Mouse (Mus musculus): Measurements from ENCODE around the gene Mst1r. TPM values are rescaled to one million over a fixed set of nuclear protein-coding genes. Genes with fewer than 3 reads are reported as not detected.
A peak's percentile ranks its signal among the peaks of the same experiment; 100 is the strongest.

The Mst1r gene
- polyA plus RNA-seq, 1 experiment from 2014 or later: 2.0 TPM

DNA sequence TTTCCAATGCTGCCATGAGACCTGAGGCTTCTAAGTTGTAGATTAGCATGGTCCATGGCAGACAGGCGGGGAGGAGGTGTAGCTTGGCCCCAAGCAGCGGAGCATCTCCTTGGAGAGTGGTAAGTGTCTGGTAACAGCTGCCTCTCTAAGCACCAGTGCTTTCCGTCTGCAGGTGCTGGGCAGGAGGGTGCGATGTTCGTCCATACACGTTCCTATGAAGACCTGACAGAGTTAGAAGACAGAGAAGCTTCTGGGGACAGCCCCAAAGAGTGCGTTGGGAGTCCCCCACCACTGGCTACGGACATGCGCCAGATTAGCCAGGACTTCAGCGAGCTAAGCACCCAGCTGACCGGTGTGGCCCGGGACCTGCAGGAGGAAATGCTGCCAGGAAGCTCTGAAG lies 6.8 kb upstream of the Mst1r start:
- peaks cover 13% of the 10 kb centered on the region for H3K4me1 ChIP-seq
- 68% methylated on average over 12 of the region's 12 CpGs for WGBS
- no peaks in the 10 kb centered on the region for H3K9me3 ChIP-seq (replicated peaks)
- H3K27ac ChIP-seq: no peak overlapping the region
- H3K4me3 ChIP-seq: no peak overlapping the region
- H3K9ac ChIP-seq: no peak overlapping the region
- peaks cover 35% of the 10 kb centered on the region for H3K27me3 ChIP-seq
- ATAC-seq (ENCODE audit: low FRiP score): no peak
- H3K36me3 ChIP-seq: peaks cover 24% of the 10 kb centered on the region; the same call in 1 of the 2 replicates
- no peak overlapping the region for H3K4me2 ChIP-seq (replicated peaks)

DNA sequence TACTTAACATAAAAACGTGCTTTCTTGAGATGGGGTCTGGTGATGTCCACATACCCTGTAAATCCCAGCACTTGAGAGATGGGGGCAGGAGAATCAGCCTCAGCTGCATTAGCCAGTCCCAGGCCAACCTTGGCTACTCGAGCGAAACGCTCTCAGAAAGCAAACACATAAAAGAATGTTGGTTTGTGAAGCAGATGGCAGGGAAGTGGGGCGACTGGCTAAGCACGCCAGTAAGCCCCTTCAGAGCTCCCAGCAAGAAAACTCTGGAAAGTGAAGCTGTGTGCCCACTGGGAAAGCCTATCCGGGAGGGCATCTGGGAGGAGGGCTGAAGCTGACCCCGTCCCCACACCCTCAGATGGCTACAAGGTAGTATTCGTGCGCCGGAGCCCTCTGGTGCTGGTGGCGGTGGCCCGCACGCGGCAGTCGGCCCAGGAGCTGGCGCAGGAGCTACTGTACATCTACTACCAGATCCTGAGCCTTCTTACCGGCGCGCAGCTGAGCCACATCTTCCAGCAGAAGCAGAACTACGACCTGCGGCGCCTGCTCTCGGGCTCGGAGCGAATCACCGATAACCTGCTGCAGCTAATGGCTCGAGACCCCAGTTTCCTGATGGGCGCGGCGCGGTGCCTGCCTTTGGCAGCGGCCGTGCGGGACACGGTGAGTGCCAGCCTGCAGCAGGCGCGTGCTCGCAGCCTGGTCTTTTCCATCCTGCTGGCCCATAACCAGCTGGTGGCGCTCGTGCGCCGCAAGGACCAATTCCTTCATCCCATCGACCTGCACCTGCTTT lies 5.6 kb upstream of the Mst1r start:
- peaks cover 40% of the 10 kb centered on the region for H3K27me3 ChIP-seq
- no peaks in the 10 kb centered on the region for H3K9me3 ChIP-seq (replicated peaks)
- H3K9ac ChIP-seq: peak overlapping the region; percentile 49; the same call in 1 of the 2 replicates
- peaks cover 24% of the 10 kb centered on the region; the same call in 1 of the 2 replicates for H3K36me3 ChIP-seq
- peak overlapping the region; percentile 29 for H3K4me3 ChIP-seq
- no peak overlapping the region for H3K27ac ChIP-seq
- peaks cover 13% of the 10 kb centered on the region for H3K4me1 ChIP-seq
- 4% methylated on average over 44 of the region's 44 CpGs for WGBS
- peak; percentile 48 for ATAC-seq (ENCODE audit: low FRiP score)
- peak overlapping the region; percentile 60 for H3K4me2 ChIP-seq (replicated peaks)

DNA sequence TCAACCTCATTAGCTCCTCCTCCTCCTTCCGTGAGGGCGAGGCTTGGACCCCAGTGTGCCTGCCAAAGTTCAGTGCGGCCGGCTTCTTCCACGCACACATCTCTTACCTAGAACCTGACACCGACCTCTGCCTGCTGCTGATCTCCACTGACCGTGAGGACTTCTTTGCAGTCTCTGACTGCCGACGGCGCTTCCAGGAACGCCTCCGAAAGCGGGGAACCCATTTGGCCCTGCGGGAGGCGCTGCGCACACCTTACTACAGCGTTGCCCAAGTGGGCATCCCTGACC lies 5.1 kb upstream of the Mst1r start:
- peaks cover 18% of the 10 kb centered on the region for H3K4me1 ChIP-seq
- H3K27me3 ChIP-seq: peaks cover 44% of the 10 kb centered on the region
- 8% methylated on average over 17 of the region's 17 CpGs for WGBS
- H3K27ac ChIP-seq: no peak overlapping the region
- peak overlapping the region; percentile 29 for H3K4me3 ChIP-seq
- peak overlapping the region; percentile 60 for H3K4me2 ChIP-seq (replicated peaks)
- 0 out of 2 replicates have a peak overlapping the region, but pooled peaks have one; percentile 49 for H3K9ac ChIP-seq
- H3K36me3 ChIP-seq: peaks cover 24% of the 10 kb centered on the region; the same call in 1 of the 2 replicates
- H3K9me3 ChIP-seq (replicated peaks): no peaks in the 10 kb centered on the region
- no peak for ATAC-seq (ENCODE audit: low FRiP score)

DNA sequence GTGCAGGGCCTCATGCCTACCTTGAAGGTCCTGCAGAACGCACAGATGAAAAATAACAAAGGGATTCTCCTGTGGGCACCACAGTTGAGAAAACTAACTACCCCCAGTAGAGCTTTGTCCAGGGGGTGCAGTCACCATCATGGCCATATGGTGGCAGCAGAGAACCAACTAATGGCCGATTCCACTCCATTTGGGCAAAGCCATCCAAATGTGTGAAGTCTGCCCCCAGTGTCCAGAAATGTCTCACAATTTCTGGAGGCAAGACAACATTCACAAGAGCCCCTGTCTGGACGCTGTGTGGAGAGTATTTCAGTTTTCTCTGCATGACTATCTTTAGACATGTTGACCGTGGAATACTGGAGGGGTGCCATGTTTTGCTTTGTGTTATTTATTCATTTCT lies 1.9 kb upstream of the Mst1r start:
- Histone ChIP-seq H3K4me2 (replicated peaks) (no peak overlapping the region), H3K36me3 (peaks cover 16% of the 10 kb centered on the region; the same call in 1 of the 2 replicates), H3K9me3 (replicated peaks) (no peaks in the 10 kb centered on the region), H3K4me1 (peaks cover 38% of the 10 kb centered on the region), H3K27ac (no peak overlapping the region), H3K4me3 (no peak overlapping the region), H3K27me3 (peaks cover 56% of the 10 kb centered on the region), H3K9ac (no peak overlapping the region)
- WGBS: 9% methylated on average over 4 of the region's 4 CpGs
- 0 out of 2 replicates have a peak, but pooled peaks have one; percentile 4 for ATAC-seq (ENCODE audit: low FRiP score)

DNA sequence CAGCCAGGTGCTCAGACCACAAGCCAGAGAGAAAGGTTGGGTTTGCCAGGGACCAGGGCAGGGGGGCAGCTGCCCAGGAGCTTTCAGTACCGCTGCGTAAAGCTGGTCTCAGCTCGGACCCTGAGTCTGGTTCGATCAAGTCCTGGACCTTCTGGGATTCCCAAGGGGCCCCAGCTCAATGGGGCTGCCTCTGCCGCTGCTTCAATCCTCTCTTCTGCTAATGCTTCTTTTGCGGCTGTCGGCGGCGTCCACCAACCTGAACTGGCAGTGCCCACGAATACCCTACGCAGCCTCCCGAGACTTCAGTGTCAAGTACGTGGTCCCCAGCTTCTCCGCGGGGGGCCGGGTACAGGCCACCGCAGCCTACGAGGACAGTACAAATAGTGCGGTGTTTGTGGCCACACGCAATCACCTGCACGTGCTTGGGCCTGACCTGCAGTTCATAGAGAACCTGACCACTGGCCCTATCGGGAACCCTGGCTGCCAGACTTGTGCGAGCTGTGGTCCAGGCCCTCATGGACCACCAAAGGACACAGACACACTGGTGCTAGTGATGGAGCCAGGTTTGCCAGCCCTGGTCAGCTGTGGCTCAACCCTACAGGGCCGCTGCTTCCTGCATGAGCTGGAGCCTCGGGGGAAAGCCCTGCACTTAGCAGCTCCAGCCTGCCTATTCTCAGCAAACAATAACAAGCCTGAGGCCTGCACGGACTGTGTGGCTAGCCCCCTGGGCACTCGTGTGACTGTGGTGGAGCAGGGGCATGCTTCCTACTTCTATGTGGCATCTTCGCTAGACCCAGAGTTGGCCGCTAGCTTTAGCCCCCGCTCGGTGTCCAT lies 511 bp downstream of the Mst1r start:
- Histone ChIP-seq H3K27me3 (peaks cover 31% of the 10 kb centered on the region), H3K27ac (no peak overlapping the region), H3K36me3 (peaks cover 9% of the 10 kb centered on the region; the same call in 1 of the 2 replicates), H3K4me2 (replicated peaks) (peak overlapping the region; percentile 57), H3K4me3 (peak overlapping the region; percentile 27), H3K9ac (peak overlapping the region; percentile 54), H3K9me3 (replicated peaks) (no peaks in the 10 kb centered on the region), H3K4me1 (peaks cover 25% of the 10 kb centered on the region)
- 0 out of 2 replicates have a peak, but pooled peaks have one; percentile 8 for ATAC-seq (ENCODE audit: low FRiP score)
- 43% methylated on average over 31 of the region's 31 CpGs for WGBS

DNA sequence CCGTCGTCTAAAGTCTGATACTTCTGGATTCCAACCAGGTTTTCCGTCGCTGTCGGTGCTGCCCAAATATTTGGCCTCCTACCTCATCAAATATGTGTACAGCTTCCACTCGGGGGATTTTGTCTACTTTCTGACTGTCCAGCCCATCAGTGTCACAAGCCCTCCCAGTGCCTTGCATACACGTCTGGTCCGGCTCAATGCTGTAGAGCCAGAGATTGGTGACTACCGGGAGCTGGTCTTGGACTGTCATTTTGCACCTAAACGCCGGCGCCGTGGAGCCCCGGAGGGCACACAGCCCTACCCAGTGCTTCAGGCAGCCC lies 1.1 kb downstream of the Mst1r start:
- 83% methylated on average over 14 of the region's 14 CpGs for WGBS
- H3K4me3 ChIP-seq: no peak overlapping the region
- no peak overlapping the region for H3K4me2 ChIP-seq (replicated peaks)
- H3K9me3 ChIP-seq (replicated peaks): no peaks in the 10 kb centered on the region
- H3K9ac ChIP-seq: no peak overlapping the region
- peaks cover 31% of the 10 kb centered on the region for H3K27me3 ChIP-seq
- H3K36me3 ChIP-seq: peaks cover 9% of the 10 kb centered on the region; the same call in 1 of the 2 replicates
- H3K4me1 ChIP-seq: peaks cover 25% of the 10 kb centered on the region
- H3K27ac ChIP-seq: no peak overlapping the region
- ATAC-seq (ENCODE audit: low FRiP score): no peak

DNA sequence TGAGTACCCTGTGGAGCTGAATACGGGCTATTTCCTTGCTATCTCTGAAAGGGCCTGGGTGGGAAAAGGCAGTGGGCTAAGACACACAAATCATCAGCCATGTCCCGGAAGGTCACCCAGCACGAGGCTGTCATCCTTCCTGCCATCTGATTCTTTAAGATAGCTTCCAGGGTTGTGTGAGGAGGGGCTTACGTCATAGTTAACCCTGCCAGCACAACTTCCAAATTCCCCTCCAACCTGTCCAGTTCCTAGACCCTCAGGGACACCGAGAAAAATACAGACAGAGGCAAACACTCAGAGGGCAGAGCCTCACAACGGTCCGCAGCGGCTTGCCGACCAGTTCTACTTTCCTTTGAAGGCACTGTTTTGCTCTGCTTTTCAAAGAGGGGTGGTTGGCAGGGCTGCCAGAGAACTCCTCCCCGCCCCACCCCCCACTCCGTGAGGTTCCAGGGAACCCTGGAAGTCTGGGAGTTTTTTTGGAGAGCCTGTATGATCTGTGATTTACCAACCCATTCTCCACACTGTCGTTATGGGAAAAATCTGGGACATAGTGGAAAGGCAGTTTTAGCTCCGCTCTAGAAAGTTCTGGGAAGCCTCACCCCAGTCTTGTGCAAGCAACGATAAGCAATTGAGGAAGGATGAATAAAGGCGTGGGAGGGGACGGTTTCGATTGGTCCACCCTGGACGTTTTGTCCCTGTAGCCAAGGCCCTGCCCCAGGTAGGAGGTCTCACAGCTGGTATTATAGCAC lies 1.9 kb downstream of the Mst1r start:
- 28% methylated on average over 18 of the region's 18 CpGs for WGBS
- Histone ChIP-seq H3K9ac (no peak overlapping the region), H3K9me3 (replicated peaks) (no peaks in the 10 kb centered on the region), H3K4me3 (no peak overlapping the region), H3K36me3 (0 out of 2 replicates have a peak, but pooled peaks cover 3% of the 10 kb centered on the region), H3K4me1 (peaks cover 25% of the 10 kb centered on the region), H3K27me3 (peaks cover 26% of the 10 kb centered on the region), H3K27ac (no peak overlapping the region), H3K4me2 (replicated peaks) (peak overlapping the region; percentile 25; the same call in 1 of the 2 replicates)
- ATAC-seq (ENCODE audit: low FRiP score): no peak

DNA sequence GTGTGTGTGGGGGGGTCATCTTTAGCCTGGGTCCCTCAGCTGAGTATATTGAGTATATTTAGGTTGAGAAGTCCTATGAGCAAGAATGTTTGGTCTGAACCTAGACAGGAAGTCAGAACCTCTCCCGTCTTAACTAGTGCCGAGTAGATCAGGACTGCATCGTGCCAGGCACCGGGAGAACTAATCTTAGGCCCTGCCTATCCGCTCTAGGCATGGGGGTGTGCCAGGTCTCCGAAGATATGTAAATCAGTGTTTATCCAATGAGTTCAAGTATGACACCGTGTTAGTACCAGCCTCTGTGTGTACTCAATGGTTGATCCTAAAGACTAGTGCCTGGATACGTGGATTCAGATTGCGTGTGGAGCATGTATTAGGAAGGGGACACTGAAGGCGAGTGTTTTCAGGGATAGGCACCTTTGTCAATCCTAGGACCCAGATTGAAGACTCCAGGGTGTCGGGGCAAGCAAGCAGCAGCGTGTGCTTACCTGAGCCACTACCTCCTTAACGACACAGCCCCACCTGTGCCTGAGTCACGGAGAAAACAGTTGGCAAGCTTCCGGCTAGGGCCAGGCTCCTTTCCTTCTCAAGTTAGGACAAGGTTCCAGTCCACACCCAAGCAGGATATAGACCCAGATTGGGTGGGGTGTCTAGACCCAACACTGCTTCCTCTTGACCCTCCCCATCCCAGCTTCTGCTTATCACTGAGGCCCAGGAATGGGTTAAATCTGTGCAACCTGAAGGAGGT lies 3.5 kb downstream of the Mst1r start:
- H3K9me3 ChIP-seq (replicated peaks): no peaks in the 10 kb centered on the region
- peaks cover 25% of the 10 kb centered on the region for H3K4me1 ChIP-seq
- H3K27me3 ChIP-seq: peaks cover 25% of the 10 kb centered on the region
- WGBS: 93% methylated on average over 15 of the region's 15 CpGs
- H3K4me2 ChIP-seq (replicated peaks): no peak overlapping the region
- no peaks in the 10 kb centered on the region for H3K36me3 ChIP-seq
- no peak for ATAC-seq (ENCODE audit: low FRiP score)
- no peak overlapping the region for H3K9ac ChIP-seq
- H3K4me3 ChIP-seq: no peak overlapping the region
- no peak overlapping the region for H3K27ac ChIP-seq

DNA sequence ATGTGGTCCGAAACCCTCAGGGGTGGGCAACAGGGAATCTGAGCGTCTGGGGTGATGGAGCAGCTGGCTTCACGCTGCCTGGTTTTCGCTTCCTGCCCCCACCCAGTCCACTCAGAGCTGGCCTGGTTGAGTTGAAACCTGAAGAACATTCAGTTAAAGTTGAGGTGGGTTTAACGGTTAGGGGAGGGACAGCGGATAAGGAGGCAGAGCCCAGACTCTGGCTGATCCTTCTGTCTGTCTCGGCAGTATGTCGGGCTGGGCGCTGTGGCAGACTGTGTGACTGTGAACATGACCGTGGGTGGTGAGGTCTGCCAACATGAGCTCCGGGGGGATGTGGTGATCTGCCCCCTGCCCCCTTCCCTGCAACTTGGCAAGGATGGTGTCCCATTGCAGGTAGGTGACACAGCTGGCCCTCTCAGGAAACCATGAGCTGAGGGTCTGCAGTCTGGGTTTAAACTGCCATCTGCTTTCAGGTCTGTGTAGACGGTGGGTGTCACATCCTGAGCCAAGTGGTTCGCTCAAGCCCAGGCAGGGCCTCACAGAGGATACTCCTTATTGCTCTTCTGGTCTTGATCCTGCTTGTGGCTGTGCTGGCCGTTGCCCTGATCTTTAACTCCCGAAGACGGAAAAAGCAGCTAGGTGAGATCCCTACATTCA lies 8.2 kb downstream of the Mst1r start:
- Histone ChIP-seq H3K27me3 (no peaks in the 10 kb centered on the region), H3K9me3 (replicated peaks) (no peaks in the 10 kb centered on the region), H3K4me1 (peaks cover 11% of the 10 kb centered on the region), H3K9ac (no peak overlapping the region), H3K4me3 (no peak overlapping the region), H3K36me3 (no peaks in the 10 kb centered on the region), H3K4me2 (replicated peaks) (no peak overlapping the region), H3K27ac (no peak overlapping the region)
- no peak for ATAC-seq (ENCODE audit: low FRiP score)
- 80% methylated on average over 16 of the region's 16 CpGs for WGBS

DNA sequence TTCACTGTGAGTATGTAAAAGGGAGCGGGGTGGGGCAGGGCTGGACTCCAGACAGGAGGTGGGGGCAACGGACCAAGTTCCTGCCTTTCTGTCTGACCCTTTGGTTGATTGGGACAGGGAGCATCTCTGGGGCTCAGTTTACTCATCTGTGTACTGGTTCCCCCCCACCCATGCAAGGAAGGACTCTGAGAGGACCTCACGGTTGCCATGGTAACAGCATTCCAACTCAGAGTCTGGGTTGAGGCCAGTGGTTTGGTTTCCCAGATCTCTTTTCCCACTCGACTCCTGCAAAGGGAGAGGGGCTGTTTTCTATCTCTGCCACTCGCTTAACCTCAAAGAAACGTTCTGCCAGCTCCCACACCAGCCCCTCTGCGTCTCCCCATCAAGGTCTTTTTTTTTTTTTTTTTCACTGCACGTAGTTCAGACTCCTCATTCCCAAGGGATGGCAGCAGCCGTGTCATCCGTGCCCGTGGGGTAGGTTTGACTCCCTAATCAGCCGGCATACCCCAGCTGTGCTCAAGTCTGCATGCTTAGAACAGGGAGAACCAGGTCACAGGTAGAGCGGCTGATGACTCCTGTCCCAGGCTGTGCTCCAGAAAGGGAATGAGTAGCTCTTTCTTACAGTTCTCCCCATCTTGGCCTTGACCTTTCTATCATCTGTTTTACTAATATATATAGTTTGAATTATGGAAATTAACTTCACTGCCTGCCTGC lies 11.4 kb downstream of the Mst1r start:
- Histone ChIP-seq H3K4me1 (peaks cover 11% of the 10 kb centered on the region), H3K9ac (no peak overlapping the region), H3K4me3 (no peak overlapping the region), H3K27ac (no peak overlapping the region), H3K9me3 (replicated peaks) (no peaks in the 10 kb centered on the region), H3K4me2 (replicated peaks) (no peak overlapping the region), H3K27me3 (no peaks in the 10 kb centered on the region), H3K36me3 (no peaks in the 10 kb centered on the region)
- 41% methylated on average over 13 of the region's 13 CpGs for WGBS
- ATAC-seq (ENCODE audit: low FRiP score): no peak

DNA sequence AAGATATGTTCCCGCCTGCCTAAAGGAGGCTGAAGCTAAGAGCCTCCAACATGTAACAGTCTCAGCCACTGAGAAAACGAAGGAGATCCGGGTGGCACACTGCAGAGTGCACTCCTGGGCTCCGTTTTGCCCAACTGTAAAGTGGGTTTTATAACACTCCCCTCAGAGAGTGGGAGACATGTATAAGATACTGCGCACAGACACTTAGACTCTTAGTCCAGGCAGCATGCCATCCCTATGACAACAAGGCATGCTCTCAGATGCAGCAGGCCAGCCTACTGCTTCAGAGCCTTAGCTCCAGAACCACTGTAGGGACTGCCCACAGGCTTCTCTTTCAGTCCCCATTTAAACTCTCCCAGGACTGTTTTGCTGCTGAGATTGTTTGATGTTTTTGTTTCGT lies 12.2 kb downstream of the Mst1r start:
- no peak overlapping the region for H3K27ac ChIP-seq
- H3K27me3 ChIP-seq: no peaks in the 10 kb centered on the region
- no peaks in the 10 kb centered on the region for H3K9me3 ChIP-seq (replicated peaks)
- H3K36me3 ChIP-seq: no peaks in the 10 kb centered on the region
- H3K4me1 ChIP-seq: peaks cover 11% of the 10 kb centered on the region
- H3K4me2 ChIP-seq (replicated peaks): no peak overlapping the region
- H3K4me3 ChIP-seq: no peak overlapping the region
- 85% methylated on average over 6 of the region's 6 CpGs for WGBS
- ATAC-seq (ENCODE audit: low FRiP score): no peak
- H3K9ac ChIP-seq: no peak overlapping the region

Data from hindbrain, embryonic 12.5 days (tissue).